Mouse (Mus musculus): ENCODE measurements around the gene Pigp.
A peak's percentile ranks its signal among the peaks of the same experiment; 100 is the strongest.

Gene Pigp

DNA sequence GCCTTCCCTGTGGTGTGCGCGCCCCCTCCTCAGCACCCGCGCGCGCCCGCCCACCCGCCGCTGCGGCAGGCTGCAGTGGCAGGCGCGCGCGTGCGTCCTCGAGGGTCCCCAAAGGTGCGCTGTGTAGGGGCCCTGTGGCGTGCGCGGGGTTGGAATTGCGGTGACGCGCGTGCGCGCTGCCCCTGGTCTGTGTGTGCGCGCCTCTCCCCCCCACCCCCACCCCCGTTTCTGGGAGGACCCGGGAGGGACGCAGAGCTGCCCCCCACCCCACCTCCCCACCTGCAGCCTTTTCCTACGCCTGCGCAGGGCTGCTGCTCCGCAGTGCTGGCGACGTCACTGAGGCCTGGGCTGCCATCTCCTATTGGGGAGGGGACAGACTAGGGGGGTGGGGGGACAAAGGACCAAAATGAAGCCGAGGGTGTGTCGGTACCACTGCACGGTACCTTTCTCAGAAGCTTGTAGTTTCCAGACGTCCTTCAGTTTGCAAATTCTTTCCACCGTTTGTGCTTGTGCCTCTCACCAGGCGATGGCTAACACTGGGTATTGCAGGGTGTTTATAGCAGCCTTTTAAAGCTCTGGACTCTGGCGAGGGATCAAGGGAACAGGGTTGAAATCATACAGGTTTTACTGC, at the start of gene Pigp:
Gene Pigp, minus strand, starts transcription at position 542 of the 631 bp plus-strand sequence.
- peak; percentile 81 for DNase-seq (ENCODE audit: low read depth)

DNA sequence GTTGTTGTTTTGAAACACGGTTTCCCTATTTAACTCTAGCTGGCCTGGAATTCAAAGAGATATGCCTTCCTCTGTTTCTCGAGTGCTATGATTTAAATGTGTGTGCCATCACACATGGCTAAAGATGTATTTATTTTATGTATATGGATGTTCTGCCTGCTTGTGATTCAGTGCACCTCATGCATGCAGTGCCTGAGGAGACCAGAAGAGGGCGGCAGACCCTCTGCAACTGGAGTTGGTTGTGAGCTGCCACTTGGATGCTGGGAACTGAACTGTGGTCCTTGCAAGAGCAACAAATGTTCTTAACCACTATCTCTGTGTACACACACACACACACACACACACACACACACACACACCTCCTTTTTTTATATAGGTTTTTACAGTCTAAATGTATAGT, 48.9 kb upstream of the Pigp start:
- peak; percentile 36 for DNase-seq (ENCODE audit: low read depth)

DNA sequence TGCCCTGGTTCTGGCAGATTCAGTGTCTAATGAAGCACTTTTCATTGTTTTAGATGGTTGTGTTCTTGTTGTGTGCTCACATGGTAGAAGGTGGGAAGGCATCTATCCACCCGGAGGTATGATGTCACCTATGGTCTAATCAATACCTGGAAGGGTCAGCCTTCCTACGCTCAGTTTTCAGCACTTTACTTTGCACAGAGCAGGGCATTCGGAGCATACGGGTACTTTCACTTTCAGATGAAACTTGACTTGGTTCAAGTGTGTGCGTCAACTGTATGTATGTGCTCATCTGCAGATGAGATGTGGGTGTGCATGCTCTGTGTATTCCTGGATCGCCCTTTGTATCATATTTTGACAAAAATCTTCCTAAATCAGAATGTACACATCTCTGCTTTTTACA, 42.5 kb upstream of the Pigp start:
- no peak for DNase-seq (ENCODE audit: low read depth)

DNA sequence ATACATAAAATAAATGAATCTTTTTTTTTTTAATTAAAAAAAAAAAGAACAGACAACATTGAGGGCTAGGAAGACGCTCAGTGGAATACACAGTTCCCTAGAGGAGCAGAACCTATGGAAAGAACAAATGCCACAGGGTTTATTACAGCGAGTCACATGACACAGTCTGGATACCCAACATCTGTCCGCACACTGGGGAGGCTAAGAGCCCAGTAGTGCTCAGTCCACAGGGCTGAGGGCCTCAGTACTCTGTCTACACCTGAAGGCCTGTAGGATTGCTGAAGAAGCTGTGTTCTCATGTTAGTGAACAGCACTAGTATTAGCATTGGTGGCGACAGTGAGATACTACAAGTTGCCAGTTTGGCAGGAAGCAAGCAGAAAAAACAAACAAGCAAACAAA, 41.1 kb upstream of the Pigp start:
- DNase-seq (ENCODE audit: low read depth), result no peak

DNA sequence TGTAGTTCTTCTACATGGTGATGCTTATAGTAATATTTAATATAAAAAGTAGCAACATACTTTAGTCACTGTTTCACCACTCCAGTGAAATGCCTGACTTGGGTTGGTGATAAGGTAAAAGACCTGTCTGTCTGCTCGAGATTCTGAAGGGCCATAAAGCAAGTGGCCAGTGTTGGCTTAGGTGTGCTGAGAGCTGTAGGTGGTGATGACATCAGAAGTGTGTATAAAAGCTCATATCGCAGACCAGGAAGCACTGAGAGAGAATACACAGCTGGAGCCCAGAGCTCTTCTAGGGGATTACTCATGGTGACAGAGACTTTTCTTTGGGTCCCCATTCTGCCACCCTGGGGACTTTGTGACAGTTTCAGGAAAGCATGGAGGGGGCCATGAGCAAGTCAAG, 40.6 kb upstream of the Pigp start:
- DNase-seq (ENCODE audit: low read depth), result no peak

DNA sequence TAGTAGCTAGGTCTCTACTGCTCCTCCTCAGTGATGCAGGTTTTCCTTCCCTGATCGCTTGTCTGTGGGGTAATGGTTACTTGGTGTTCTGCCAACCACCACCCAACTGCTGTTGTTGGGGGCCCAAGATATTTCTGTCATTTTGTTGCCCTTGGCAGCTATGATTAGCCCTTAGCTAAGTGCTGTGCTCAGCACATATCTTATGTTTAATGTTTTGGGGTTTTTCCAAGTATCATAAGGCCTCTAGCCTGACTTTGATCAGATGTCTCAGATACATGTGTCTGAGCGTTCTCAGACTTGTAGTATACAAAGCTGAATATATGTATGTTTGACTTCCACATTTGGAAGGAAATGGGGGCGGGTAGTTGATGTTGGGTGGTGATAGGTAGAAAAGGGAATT, 39.6 kb upstream of the Pigp start:
- DNase-seq (ENCODE audit: low read depth), result peak; percentile 22

DNA sequence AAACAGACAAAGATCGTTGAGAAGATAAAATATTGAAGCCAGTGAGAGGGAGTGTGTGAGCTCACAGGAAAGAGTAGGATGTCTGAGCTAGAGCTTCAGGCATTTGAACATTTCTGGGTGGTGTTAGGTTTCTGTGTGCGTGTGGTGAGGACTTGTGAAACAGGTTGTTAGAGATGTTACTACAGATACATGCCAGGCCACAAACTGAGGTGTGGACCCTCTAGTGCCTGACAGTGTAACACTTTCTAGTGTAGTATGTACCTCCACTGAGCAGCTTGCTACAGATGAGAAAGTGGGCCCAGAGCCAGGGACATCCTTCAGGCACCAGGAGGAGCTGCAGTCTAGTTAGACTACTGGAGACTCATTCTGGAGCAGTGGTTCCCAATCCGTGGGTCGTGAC, 30.5 kb upstream of the Pigp start:
- DNase-seq (ENCODE audit: low read depth), result peak; percentile 85

DNA sequence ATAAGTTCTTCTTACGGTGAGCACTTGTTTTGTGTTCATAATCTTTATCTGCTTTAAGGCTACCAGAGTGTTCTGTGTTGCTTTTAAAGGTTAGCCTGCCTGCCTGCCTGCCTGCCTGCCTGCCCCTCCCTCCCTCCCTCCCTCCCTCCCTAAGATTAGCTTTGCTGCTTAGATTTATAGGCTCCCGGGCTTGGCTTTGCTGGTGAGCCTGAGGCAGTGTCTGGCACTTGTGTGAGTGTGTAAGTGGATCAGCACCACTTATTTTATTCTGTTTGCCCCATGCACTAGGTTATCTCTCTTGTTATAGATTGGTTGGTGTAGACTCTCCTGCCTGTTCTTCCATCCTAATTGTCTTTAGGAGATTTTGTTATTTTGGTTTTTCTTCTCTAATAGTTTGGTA, 30.0 kb upstream of the Pigp start:
- no peak for DNase-seq (ENCODE audit: low read depth)

DNA sequence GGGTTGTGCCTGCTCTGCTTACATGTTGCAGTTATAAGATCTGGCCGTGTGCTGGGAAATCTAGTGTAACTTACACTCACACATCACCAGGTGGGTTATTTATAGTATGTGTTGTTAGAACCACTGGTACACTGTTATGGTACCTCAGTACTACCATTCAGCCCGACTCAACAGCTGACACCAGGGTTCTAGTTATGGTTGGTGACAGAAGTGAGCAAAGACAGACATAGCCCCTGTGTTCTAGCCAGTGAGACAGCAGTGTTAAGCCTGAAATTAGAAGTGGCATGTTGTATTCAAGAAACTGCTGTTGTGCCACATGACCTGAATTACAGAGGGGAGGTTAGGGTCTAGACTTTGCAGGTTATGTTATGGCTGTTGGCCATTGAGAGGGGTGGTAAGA, 27.5 kb upstream of the Pigp start:
- no peak for DNase-seq (ENCODE audit: low read depth)

DNA sequence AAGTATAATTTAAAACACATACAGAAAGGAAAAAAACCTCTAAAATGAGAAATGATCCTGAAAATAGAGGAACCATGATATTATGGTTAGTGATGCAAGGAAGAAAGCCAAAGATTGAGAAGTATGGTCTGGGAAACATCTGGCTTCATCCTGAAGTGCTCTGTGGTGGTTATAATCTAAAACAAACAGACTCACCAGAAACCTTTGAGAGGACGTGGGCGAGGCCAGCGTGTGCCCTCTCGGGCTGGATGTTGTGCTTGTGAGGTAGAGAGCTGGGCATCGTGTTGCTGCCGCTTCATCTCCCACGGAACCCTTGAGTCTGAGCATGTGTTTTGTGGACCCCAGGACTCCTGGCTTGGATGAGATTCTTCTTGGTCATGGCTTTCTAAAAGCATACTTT, 25.0 kb upstream of the Pigp start:
- DNase-seq (ENCODE audit: low read depth), result peak; percentile 77

DNA sequence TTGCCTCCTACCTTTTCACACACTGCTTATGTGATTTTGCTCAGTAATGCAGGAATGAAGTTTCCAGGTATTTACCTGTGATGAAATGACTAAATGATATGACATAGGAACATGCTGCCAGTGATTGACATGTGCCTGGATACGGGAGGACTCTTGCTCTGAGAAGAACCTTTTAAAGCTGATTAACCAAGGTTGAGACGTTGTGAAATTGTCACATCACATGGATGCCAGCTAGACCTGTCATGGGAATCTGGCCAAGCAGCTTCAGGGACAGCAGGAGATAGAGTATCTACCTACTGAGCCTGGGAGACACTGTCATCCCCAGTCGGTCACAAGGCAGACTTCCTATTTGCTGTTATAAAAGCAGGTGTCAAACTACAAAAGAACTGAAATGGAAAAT, 23.4 kb upstream of the Pigp start:
- DNase-seq (ENCODE audit: low read depth), result no peak

DNA sequence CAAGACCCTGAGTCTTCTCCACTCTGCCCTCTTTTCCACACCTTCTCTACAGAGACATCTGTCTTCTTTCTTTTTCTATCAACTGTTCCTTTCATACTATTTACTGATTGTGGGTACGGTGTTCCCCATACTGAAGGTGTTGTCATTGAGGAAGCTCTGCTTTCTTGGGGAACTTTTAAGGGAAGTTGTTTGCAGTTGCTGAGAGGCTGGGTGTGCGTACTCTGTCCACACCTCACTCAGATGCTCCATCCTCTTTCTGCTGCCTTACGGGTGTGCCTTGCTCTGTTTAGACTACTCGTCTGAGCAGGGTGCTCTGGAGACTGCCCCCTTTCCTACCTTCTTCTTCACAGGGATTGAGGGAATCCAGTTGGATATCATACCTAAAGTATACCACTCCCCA, 20.7 kb upstream of the Pigp start:
- DNase-seq (ENCODE audit: low read depth), result no peak

DNA sequence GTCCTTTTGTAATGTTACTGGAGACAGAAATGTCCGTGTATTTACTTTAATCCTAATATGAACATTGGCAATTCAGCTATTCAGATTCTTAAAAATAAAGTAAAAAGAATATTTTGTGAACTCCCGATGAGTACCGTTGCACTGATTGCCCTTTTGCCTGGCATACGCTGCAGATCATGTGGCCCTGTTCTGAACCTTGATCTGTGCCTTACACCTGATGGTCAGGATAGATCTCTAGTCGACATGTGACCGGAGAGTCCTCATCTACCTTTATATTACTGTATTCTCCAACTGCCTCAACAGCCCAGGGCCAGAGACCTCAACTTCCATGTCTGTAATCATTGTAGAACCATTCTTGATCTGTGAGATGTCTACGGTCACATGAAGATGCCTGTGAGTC, 16.0 kb upstream of the Pigp start:
- no peak for DNase-seq (ENCODE audit: low read depth)

DNA sequence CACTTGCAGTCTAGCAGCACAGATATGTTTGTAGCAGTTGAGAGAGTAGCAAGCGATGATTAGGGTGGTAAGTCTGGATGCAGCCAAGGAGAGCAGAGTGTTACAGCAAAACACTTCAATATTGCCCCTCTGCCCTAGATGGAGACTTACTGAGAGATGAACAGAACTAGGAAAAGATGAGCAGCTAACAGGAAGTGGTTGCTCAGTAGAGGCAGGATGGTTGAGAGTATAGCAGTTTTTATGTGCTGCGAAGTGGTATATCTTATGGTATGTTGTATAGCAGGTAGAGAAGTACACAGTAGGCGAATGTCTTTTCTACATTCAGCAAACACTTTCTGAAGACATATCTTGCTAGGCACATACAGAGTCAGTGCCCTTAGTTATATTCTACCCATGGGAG, 11.6 kb upstream of the Pigp start:
- no peak for DNase-seq (ENCODE audit: low read depth)

DNA sequence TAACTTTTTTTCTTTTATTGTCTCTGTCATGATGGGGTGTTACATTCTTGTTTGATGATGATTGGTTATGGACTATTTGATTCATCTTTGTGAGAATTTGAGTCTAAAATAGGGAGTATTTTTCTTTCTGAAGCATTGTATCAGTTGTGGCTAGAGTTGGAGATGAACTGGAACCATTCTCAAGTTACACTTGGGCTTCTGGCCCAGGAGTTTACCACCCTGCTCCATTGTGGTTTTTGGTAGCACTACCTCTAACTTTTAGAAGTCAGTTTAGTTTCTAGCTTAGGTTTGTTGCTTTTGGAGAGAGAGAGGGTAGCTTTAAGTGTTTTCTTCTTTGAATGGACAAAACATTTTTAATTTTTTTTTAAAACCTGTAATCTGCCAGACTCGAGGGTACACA, 7.7 kb upstream of the Pigp start:
- DNase-seq (ENCODE audit: low read depth), result peak; percentile 79

DNA sequence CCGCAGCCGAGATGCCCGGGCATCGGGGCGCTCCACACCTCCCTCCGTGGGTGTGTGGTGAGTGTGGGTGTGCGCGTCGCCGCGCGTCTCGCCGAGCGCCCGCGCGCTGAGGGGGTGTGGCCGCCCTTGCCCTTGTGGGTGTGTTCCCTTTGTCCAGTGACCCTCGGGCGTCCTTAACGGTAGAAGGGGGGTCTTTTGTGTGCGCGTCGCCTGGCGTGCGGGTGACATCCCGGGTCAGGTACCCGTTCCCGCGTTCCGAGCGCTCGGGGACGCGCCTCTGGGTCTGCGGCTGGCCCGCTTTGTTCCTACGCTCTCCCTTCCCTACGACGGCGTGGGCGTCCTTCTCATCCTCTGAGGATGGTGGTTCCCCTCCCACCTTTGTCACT, 734 bp downstream of the Pigp start:
- peak; percentile 74 for DNase-seq (ENCODE audit: low read depth)

DNA sequence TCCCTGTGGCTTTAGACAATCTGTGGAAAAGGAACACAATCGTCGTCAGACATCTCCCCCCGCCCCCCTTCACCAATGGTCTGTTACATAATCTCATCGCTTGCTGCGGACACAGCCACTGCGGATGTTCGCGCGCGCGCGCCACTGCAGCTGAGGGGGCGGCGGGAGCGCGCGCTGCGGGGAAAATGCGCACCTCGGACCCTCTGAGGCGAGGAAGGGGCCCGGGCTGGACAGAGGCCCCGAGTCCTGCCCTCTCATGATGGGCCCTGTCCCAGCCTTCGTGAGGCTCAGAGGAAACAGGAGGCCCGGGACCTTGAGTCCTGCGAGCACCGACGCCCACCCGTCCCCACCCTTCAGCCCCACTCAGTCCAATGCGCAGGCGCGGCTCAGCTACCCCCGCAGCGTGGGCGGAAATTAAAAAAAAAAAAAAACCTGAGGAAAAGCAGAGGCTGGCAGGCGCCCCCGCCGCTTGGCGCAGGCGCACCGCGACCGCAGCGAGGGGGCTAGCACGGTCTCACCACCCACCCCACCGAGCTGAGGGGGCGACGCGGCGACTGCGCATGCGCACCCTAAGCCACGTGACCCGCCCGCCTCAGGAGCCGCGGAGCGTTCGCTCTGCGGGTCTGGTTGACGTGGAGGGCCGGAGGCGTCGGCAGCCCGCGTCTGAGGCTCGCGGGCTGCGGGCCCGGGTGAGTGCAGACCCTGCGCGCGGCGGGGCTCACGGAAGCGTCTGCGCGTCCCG, 1.3 kb downstream of the Pigp start, which contains the start of gene Ttc3:
Gene Ttc3, plus strand, starts transcription at position 446 of the 742 bp plus-strand sequence.
- DNase-seq (ENCODE audit: low read depth), result peak; percentile 88

DNA sequence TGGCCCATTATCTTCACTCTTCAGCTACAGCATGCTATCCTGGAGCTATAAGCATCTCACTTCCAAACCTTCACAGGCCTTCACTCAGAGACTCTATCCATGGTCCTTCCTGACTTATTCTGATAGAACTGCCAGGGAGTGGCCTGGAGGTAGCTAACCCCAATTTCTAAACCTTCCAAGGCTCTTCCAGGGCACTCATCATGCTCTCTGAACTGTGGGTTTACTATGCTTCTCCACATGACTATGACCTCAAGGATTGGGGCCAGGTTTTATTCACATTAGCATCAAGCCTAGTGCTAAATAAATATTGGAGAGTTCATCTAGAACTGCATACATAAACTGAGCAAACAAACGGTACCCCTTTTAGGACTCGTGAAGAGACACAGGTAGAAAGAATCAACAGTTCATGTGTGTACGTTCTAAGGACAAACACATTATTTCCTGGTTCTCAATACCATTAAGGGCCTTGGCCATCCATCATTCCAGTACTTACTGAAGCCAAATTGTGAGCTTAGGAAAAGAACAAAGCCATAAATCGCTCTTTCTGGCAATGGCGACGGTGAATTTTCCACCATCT, 2.0 kb downstream of the Pigp start:
- DNase-seq (ENCODE audit: low read depth), result no peak

DNA sequence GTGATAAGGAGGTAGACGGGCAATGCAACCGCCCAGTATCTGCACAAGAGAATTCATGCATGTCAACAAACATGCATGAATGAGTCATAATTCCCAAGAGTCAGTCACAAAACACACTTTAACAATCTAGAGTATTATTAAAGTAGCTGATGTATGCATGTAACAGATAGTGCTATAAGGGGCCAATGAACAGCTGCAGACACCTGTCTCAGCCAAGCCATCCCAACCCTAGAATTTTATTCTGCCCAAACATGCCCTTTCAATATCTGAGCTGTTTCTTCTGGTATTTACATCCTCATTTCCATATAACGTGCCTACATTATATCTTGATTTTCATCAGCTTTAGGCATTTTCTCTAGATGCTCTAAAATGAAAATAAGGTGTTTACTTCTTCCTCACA, 6.2 kb downstream of the Pigp start:
- no peak for DNase-seq (ENCODE audit: low read depth)

DNA sequence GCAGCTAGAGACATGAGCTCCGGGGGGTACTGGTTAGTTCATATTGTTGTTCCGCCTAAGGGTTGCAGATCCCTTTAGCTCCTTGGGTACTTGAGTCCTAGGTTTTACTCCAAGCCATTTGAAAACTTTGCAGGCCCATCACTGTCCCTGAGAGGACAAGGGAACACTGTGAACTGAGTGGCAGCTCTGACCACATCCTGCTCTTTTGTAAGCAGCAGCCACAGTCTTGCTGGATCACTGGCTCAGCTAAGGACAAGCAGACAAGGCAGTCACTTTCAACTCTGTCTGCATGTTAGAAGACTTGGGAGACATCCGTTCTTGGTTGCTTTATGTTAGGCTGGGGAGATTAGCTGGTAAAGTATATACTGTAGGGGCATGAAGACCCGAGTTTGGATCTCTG, 7.8 kb downstream of the Pigp start:
- DNase-seq (ENCODE audit: low read depth), result peak; percentile 68

DNA sequence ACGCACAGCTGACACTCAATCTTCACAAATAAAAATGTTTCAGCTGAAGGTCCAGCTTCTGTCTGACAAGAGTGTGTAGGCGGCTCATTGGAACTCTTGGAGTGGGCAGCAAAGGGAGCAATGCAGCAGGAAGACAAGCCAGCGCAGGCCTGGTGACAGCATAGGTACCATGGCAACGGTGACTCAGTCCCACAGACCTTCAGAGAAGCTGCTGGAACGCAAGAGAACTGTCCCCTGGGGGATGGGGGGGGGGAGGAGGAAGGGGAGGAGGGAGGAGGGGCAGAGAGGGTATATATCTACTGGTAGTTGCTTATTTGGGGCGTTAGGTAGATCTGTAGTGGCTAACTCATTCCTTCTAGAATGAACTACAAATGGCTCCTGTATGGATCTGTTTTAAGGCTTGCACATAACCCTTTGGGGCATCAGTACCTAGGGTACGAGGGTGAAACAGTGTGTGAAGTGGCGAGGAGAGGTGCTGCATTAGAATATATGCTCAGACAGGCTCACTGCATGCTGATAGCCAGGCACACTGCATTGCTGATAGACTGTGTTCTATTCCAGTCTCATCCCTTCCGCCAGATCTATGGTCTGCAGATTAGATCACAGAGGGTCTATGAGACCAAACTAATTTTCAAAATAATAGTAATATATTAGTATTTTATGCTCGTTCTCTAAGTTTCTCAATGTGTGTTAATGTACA, 9.3 kb downstream of the Pigp start:
- peak; percentile 80 for DNase-seq (ENCODE audit: low read depth)

DNA sequence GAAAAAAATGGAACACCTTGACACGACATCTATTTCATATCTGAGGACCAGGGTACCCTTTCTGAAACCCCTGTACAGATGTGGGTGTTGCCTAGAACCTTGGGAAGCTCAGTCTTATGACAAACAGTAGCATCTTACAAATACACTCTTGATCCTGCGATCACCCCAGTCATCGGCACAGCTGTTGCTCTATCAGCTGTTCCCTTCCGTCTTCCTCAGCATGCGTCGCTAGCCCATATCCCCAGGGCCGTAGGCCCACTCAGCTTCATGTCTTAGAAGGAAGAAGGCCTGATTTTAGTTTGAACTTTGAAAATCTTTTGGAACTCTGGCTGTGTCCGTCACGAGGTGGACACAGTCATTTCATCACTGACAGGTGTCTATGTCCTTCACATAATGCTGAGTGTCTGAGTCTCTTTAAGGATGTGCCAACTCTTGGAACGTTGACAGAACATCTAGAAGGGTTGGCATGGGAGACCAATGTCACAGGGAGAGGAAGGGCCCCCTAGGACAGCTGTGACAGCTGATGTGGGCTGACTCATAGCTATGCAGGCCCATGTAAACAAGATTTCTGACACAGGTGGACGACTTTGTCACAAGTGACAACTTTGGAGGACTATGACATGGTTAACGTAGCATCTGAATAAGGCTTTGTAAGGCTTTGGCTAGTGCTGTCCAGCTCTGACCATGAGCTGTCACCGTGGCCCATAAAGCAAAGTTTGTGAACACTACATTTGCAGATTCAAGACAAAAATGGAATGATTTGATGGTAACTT, 10.9 kb downstream of the Pigp start:
- DNase-seq (ENCODE audit: low read depth), result no peak
